Mouse (Mus musculus) lung, embryonic 14.5 days (tissue): Measurements from ENCODE around the gene Cabcoco1. TPM values are rescaled to one million over a fixed set of nuclear protein-coding genes. Genes with fewer than 3 reads are reported as not detected.
A peak's percentile ranks its signal among the peaks of the same experiment; 100 is the strongest.

Source experiments
- ATAC-seq: fragments of 200-750 bp; cut with Nextera tagmentation; 2 replicates; pipeline ENCODE4 v1.8.0; 2017; ENCODE audit warnings: mild to moderate bottlenecking, moderate TSS enrichment, moderate library complexity; ENCODE audit not compliant: insufficient read depth
- DNase-seq: peaks from one replicate; pipeline ENCODE4 v3.0.0-alpha.2; 2015
- H3K27ac ChIP-seq: fragments of 300-500 bp; sonication (generic); 2 replicates; pipeline ENCODE4 v1.5.1; 2014; ENCODE audit warnings: low read depth, mild to moderate bottlenecking, moderate library complexity
- H3K27me3 ChIP-seq: fragments of 300-500 bp; sonication (generic); 2 replicates; pipeline ENCODE4 v1.6.1; 2014; ENCODE audit warnings: low read length, control low read depth; ENCODE audit not compliant: insufficient read depth
- H3K36me3 ChIP-seq: fragments of 300-500 bp; sonication (generic); 2 replicates; pipeline ENCODE4 v1.6.1; 2014; ENCODE audit warnings: control low read depth; ENCODE audit not compliant: insufficient read depth
- H3K4me1 ChIP-seq: fragments of 300-500 bp; sonication (generic); 2 replicates; pipeline ENCODE4 v1.6.1; 2014; ENCODE audit warnings: antibody characterized with exemption, control low read depth; ENCODE audit not compliant: insufficient read depth
- H3K4me2 ChIP-seq: fragments of 300-500 bp; sonication (generic); 2 replicates; pipeline ENCODE4 v1.6.1; 2014; ENCODE audit warnings: mild to moderate bottlenecking
- H3K4me3 ChIP-seq: fragments of 300-500 bp; sonication (generic); 2 replicates; pipeline ENCODE4 v1.5.1; 2014; ENCODE audit warnings: low read depth, low read length
- H3K9ac ChIP-seq: fragments of 300-500 bp; sonication (generic); 2 replicates; pipeline ENCODE4 v1.6.1; 2014
- H3K9me3 ChIP-seq: fragments of 300-500 bp; sonication (generic); 2 replicates; pipeline ENCODE4 v1.6.1; 2016; ENCODE audit warnings: low read depth, low read length, control low read depth
- CTCF ChIP-seq: IDR thresholded peaks from 2 replicates; pipeline ENCODE4 v1.5.1; 2016; ENCODE audit warnings: antibody characterized with exemption, low read depth
- WGBS: fragments of 180-500 bp; shearing (Covaris S2); extraction: QIAGEN DNeasy Blood & Tissue Kit; methylation state at CpG from one replicate; pipeline ENCODE4 v1.1.7; 2014; 5-methylcytosine and 5-hydroxymethylcytosine counted together
- polyA plus RNA-seq: library from polyadenylated mRNA; unstranded; fragments of >200 nt; fragmentation: Nextera tagmentation; extraction: Ambion mirVana; gene quantifications from 2 replicates; pipeline ENCODE4 v1.2.1, GENCODE M21; 2014

Cabcoco1 gene
- polyA plus RNA-seq, 1 experiment from 2014 or later = 2.4 TPM

- Histone ChIP-seq H3K4me3 (no peak overlapping the region), H3K27ac (no peak overlapping the region)
These were observed 135.8 kb downstream of the Cabcoco1 start for GRCm38 (mm10) chr10:68405936-68406335.

GRCm38 (mm10) chr10:68396786-68397185, 144.9 kb downstream of the Cabcoco1 start:
- Histone ChIP-seq H3K4me3 (no peak overlapping the region), H3K27ac (peak overlapping the region; percentile 6; the same call in 1 of the 2 replicates), H3K4me2 (no peak overlapping the region), H3K9me3 (no peaks in the 10 kb centered on the region), H3K4me1 (0 out of 2 replicates have a peak, but pooled peaks cover 3% of the 10 kb centered on the region), H3K27me3 (no peaks in the 10 kb centered on the region), H3K9ac (no peak overlapping the region), H3K36me3 (no peaks in the 10 kb centered on the region)
- DNase-seq (peak; percentile 19), ATAC-seq (no peak)
- WGBS = 28% methylated on average over 8 of the region's 8 CpGs
- no peak for TF ChIP-seq CTCF

More at GRCm38 (mm10) chr10:68405936-68406335, 135.8 kb downstream of the Cabcoco1 start:
- Histone ChIP-seq H3K4me1 (no peaks in the 10 kb centered on the region), H3K4me2 (no peak overlapping the region), H3K9me3 (no peaks in the 10 kb centered on the region), H3K27me3 (no peaks in the 10 kb centered on the region), H3K36me3 (no peaks in the 10 kb centered on the region), H3K9ac (no peak overlapping the region)
- DNase-seq (no peak), ATAC-seq (no peak)
- TF ChIP-seq CTCF = no peak
- WGBS = 82% methylated on average over 4 of the region's 4 CpGs

- H3K36me3 ChIP-seq = no peaks in the 10 kb centered on the region
- no peak overlapping the region for H3K4me3 ChIP-seq
- H3K9me3 ChIP-seq = no peaks in the 10 kb centered on the region
- TF ChIP-seq CTCF = no peak
- H3K27ac ChIP-seq = no peak overlapping the region; the same call in 1 of the 2 replicates
- H3K4me2 ChIP-seq = no peak overlapping the region
- 0 out of 2 replicates have a peak, but pooled peaks cover 3% of the 10 kb centered on the region for H3K4me1 ChIP-seq
- ATAC-seq (peak; percentile 24; the same call in 1 of the 2 replicates), DNase-seq (peak; percentile 55)
- no peak overlapping the region for H3K9ac ChIP-seq
- H3K27me3 ChIP-seq = no peaks in the 10 kb centered on the region
- 33% methylated on average over 2 of the region's 2 CpGs for WGBS
These were observed 145.6 kb downstream of the Cabcoco1 start for GRCm38 (mm10) chr10:68396083-68396482.

- no peak for DNase-seq
These were observed 150.1 kb downstream of the Cabcoco1 start for GRCm38 (mm10) chr10:68391640-68392039.

GRCm38 (mm10) chr10:68388802-68389201, 152.9 kb downstream of the Cabcoco1 start:
- no peak for TF ChIP-seq CTCF

More at GRCm38 (mm10) chr10:68391640-68392039, 150.1 kb downstream of the Cabcoco1 start:
- Histone ChIP-seq H3K27me3 (no peaks in the 10 kb centered on the region), H3K4me3 (no peak overlapping the region), H3K9ac (no peak overlapping the region), H3K27ac (no peak overlapping the region), H3K4me1 (no peaks in the 10 kb centered on the region), H3K9me3 (no peaks in the 10 kb centered on the region), H3K36me3 (no peaks in the 10 kb centered on the region), H3K4me2 (no peak overlapping the region)
- 65% methylated on average over 4 of the region's 4 CpGs for WGBS
- no peak for ATAC-seq
- TF ChIP-seq CTCF = no peak

GRCm38 (mm10) chr10:68388138-68388537, 153.6 kb downstream of the Cabcoco1 start:
- H3K9me3 ChIP-seq = no peaks in the 10 kb centered on the region
- ATAC-seq (no peak), DNase-seq (no peak)
- H3K27me3 ChIP-seq = no peaks in the 10 kb centered on the region
- WGBS = 69% methylated on average over 7 of the region's 7 CpGs
- no peak overlapping the region for H3K27ac ChIP-seq
- no peaks in the 10 kb centered on the region for H3K36me3 ChIP-seq
- no peak overlapping the region for H3K4me2 ChIP-seq
- H3K9ac ChIP-seq = no peak overlapping the region
- TF ChIP-seq CTCF = no peak
- no peak overlapping the region for H3K4me3 ChIP-seq
- H3K4me1 ChIP-seq = no peaks in the 10 kb centered on the region

More at GRCm38 (mm10) chr10:68388802-68389201, 152.9 kb downstream of the Cabcoco1 start:
- DNase-seq = no peak
- Histone ChIP-seq H3K9me3 (no peaks in the 10 kb centered on the region), H3K36me3 (no peaks in the 10 kb centered on the region), H3K27me3 (no peaks in the 10 kb centered on the region), H3K4me1 (no peaks in the 10 kb centered on the region), H3K9ac (no peak overlapping the region), H3K4me3 (no peak overlapping the region), H3K4me2 (no peak overlapping the region), H3K27ac (no peak overlapping the region)
- ATAC-seq = no peak
- WGBS = 71% methylated on average over 4 of the region's 4 CpGs

Other genes starting within 250 kb of the Cabcoco1 start
- gene Tmem26, start 181.8 kb upstream of the Cabcoco1 start, polyA plus RNA-seq = 7.0 and 7.6 TPM in 2 replicates